Mouse (Mus musculus): ENCODE measurements around the gene Scrn2. TPM values are rescaled to one million over a fixed set of nuclear protein-coding genes. Genes with fewer than 3 reads are reported as not detected.
A peak's percentile ranks its signal among the peaks of the same experiment; 100 is the strongest.

Scrn2 gene
- polyA plus RNA-seq, 1 experiment from 2014 or later: 12.5 TPM

DNA sequence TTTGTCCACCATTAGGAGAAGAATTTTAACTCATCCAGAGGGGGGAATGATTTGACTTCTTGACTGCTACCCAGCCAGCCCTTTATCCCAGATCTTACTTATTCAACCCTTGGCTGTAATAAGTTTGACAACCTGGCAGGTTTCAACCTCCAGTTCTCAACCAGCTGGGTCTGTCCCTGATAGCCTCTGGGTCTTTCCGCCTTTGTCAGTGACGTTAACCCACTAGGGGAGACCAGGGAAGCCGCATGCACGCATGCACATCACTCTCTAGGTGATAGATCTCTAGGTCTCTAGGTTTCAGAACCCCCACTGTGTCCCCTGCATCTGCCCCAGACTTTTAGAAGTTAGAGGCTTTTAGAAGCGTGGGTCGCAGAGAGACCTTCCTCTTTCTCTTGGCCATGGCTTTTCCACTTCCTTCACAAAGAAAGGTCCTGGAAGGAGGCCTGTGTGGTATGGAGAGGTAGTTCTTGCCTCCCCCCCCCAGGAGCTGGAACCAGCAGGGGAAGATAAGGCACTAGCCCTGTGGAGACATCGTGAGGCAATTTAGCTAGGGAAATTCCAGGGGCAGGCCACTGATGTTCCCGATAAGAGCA is 20.4 kb upstream of the Scrn2 start:
- Histone ChIP-seq H3K27ac (replicated peaks) (no peak overlapping the region), H3K27me3 (ENCODE audit: control insufficient read depth, insufficient read depth, low read length) (no peaks in the 10 kb centered on the region), H3K9me3 (ENCODE audit: control insufficient read depth, low read length) (no peaks in the 10 kb centered on the region), H3K36me3 (ENCODE audit: control insufficient read depth, insufficient read depth, low read length) (no peaks in the 10 kb centered on the region), H3K4me3 (ENCODE audit: low read depth, low read length) (no peak overlapping the region), H3K4me2 (replicated peaks; ENCODE audit: low read depth) (no peak overlapping the region), H3K4me1 (replicated peaks; ENCODE audit: control insufficient read depth, insufficient read depth) (no peaks in the 10 kb centered on the region; the same call in 1 of the 2 replicates), H3K9ac (ENCODE audit: low read length) (no peak overlapping the region)
- ATAC-seq (ENCODE audit: low FRiP score, low TSS enrichment): no peak
- DNase-seq (ENCODE audit: low spot score): no peak
- TF ChIP-seq EP300 (optimal IDR thresholded peaks at IDR 0.05) (no peak), CTCF (IDR thresholded peaks at IDR 0.05; ENCODE audit: low read depth) (no peak)
- WGBS: 53% methylated on average over 8 of the region's 8 CpGs

DNA sequence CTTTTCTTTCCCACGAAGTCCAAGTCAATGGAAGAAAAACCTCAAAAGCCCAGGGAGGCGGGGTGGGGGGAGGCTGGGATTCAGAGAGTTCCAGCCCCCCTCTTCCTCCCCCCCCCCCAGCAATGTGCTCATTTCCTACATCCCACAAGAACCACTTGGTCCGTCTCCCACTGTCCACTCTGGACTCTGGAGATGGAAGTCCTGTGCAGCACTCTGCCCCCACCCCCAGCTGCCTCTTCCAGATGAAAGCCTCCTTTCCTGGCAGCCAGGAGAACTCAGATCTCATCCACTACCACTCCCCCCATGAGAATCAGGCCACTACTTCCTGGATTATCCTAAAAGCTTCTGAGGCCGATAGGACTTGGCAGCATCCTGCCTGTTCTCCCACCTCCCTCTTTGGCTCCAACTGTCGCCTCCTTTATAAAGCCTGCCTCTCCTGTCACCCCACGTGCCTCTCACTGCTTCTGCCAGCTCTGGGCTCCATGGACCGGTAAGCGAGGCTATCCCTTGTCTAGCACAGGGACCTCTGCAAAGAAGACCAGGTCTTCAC is 16.5 kb upstream of the Scrn2 start, which contains the start of gene Sp6:
Gene Sp6, plus strand, starts transcription at position 274 of the 550 bp plus-strand sequence.
- H3K4me1 ChIP-seq (replicated peaks; ENCODE audit: control insufficient read depth, insufficient read depth): no peaks in the 10 kb centered on the region; the same call in 1 of the 2 replicates
- H3K36me3 ChIP-seq (ENCODE audit: control insufficient read depth, insufficient read depth, low read length): no peaks in the 10 kb centered on the region
- H3K27ac ChIP-seq (replicated peaks): no peak within 1 kb of the TSS
- H3K4me3 ChIP-seq (ENCODE audit: low read depth, low read length): no peak within 1 kb of the TSS
- no peak for TF ChIP-seq CTCF (IDR thresholded peaks at IDR 0.05; ENCODE audit: low read depth)
- no peak for TF ChIP-seq EP300 (optimal IDR thresholded peaks at IDR 0.05)
- no peak within 1 kb of the TSS for H3K9ac ChIP-seq (ENCODE audit: low read length)
- no peak within 1 kb of the TSS for H3K4me2 ChIP-seq (replicated peaks; ENCODE audit: low read depth)
- ATAC-seq (ENCODE audit: low FRiP score, low TSS enrichment): no peak
- DNase-seq (ENCODE audit: low spot score): no peak
- H3K9me3 ChIP-seq (ENCODE audit: control insufficient read depth, low read length): no peaks in the 10 kb centered on the region
- WGBS: 27% methylated on average over 8 of the region's 8 CpGs
- peaks cover 3% of the 10 kb centered on the region; the same call in 1 of the 2 replicates for H3K27me3 ChIP-seq (ENCODE audit: control insufficient read depth, insufficient read depth, low read length)

DNA sequence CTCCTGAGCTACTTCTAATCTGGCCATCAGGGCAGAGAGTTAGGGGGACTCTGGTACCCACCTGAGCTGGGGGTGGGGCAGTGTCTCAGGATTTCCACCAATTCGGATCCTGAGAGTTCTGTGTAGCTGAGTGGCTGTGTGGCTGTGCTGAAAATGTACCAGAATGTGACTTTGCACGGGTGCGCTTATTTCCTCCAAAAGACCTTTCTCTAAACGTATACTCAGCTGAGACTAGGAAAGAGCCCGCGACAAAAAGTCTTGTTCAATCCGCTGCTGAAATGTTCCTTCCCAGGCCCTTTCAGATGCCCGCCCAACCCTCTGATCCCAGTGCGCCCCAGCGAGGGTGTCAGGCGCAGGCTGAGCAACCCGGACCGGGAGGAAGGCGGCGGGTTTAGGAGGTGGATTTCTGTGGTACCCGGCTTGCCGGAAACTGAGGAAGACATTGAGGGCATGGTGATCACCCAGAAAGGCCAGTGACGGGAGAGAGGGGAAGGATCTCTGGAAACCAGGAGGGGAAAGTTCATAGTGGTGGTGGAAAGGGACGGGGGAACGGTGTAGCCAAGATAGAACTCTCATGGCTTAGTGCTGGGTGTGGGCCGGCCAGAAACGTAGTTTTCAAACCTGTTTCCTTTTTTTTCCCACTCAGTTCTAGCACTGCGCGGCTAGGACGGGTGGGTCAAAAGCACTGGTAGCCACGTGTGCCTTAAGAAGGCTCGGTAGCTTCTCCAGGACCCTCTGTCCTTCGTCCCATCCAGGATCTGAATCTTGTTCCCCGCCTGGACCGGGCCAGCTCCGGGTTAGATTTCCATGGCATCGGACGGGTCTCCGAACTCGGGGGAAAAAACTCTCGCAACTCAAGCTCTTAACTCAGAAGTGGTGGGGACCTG is 11.8 kb upstream of the Scrn2 start:
- ATAC-seq (ENCODE audit: low FRiP score, low TSS enrichment): no peak
- peaks cover 5% of the 10 kb centered on the region; the same call in 1 of the 2 replicates for H3K27me3 ChIP-seq (ENCODE audit: control insufficient read depth, insufficient read depth, low read length)
- peak overlapping the region; percentile 61; the same call in 1 of the 2 replicates for H3K9ac ChIP-seq (ENCODE audit: low read length)
- TF ChIP-seq CTCF (IDR thresholded peaks at IDR 0.05; ENCODE audit: low read depth) (no peak), EP300 (optimal IDR thresholded peaks at IDR 0.05) (no peak)
- H3K4me1 ChIP-seq (replicated peaks; ENCODE audit: control insufficient read depth, insufficient read depth): peaks cover 2% of the 10 kb centered on the region; the same call in 1 of the 2 replicates
- H3K9me3 ChIP-seq (ENCODE audit: control insufficient read depth, low read length): no peaks in the 10 kb centered on the region
- no peak for DNase-seq (ENCODE audit: low spot score)
- H3K4me2 ChIP-seq (replicated peaks; ENCODE audit: low read depth): peak overlapping the region; percentile 57
- 3% methylated on average over 36 of the region's 36 CpGs for WGBS
- no peaks in the 10 kb centered on the region for H3K36me3 ChIP-seq (ENCODE audit: control insufficient read depth, insufficient read depth, low read length)
- H3K4me3 ChIP-seq (ENCODE audit: low read depth, low read length): peak overlapping the region; percentile 45
- H3K27ac ChIP-seq (replicated peaks): no peak overlapping the region; the same call in 1 of the 2 replicates

DNA sequence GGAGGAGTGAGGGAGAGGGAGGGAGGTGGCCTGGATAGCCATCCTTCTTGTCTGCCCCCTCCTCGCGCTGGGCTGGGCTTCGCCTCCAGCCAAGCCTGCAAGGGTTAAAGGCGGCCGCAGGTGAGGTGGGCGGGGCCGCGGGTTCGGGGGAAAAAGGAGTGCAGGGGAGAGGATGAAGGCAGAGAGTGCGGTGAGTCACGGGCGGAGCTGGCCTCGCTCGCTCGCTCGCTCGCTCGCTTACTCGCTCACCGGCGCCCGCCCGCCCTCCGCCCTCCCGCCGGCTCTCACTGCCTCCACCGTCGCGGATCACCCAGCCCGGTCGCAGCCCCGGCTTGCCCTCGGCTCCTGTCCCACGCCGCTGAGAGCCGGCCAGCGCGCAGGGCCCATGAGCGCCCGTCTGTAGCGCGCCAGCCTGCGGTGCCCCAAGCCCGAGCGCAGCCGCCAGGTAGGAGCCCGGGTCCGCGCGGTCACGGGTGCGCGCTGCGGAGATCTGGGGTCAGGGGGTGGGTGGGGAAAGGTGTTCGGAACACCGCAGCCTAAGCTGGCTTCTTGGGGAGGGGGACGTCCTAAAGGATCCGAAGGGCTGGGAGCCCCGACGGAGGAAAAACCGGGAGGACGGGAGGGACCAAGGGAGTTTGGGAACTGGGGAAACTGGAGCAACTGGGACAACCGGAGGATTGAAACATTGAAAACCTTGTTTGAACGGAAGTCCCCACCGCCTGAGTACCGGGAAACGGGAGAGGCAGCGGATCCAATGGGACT is 11.0 kb upstream of the Scrn2 start:
- no peak for TF ChIP-seq CTCF (IDR thresholded peaks at IDR 0.05; ENCODE audit: low read depth)
- no peak for TF ChIP-seq EP300 (optimal IDR thresholded peaks at IDR 0.05)
- Histone ChIP-seq H3K4me2 (replicated peaks; ENCODE audit: low read depth) (peak overlapping the region; percentile 57), H3K27me3 (ENCODE audit: control insufficient read depth, insufficient read depth, low read length) (peaks cover 5% of the 10 kb centered on the region; the same call in 1 of the 2 replicates), H3K27ac (replicated peaks) (peak overlapping the region; percentile 86), H3K9ac (ENCODE audit: low read length) (peak overlapping the region; percentile 61), H3K4me1 (replicated peaks; ENCODE audit: control insufficient read depth, insufficient read depth) (0 out of 2 replicates have a peak, but pooled peaks cover 2% of the 10 kb centered on the region), H3K4me3 (ENCODE audit: low read depth, low read length) (peak overlapping the region; percentile 45), H3K9me3 (ENCODE audit: control insufficient read depth, low read length) (no peaks in the 10 kb centered on the region), H3K36me3 (ENCODE audit: control insufficient read depth, insufficient read depth, low read length) (no peaks in the 10 kb centered on the region)
- under 1% methylated on average over 54 of the region's 68 CpGs for WGBS
- peak; percentile 54 for DNase-seq (ENCODE audit: low spot score)
- peak; percentile 15; the same call in 1 of the 2 replicates for ATAC-seq (ENCODE audit: low FRiP score, low TSS enrichment)

DNA sequence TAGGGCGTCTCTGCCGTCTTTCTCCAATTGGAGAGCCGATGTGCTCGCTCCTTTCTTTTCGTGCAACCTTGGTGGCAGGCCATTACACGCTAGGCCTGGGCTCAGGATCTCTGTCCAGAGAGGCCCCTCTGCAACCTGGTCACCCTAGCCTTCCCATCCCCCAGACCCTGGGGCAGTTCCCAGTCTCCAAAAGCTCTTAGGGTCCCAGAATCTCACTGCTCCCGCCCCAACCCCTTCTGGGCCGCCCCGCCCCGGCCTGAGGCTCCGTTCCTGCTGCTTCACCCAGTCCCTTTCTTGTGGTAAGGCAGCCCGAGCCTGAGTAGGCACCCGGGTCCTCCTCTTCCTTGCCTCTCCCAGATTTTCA is 10.4 kb upstream of the Scrn2 start:
- H3K27ac ChIP-seq (replicated peaks): peak overlapping the region; percentile 63
- peak; percentile 23 for DNase-seq (ENCODE audit: low spot score)
- no peak; the same call in 1 of the 2 replicates for ATAC-seq (ENCODE audit: low FRiP score, low TSS enrichment)
- 0 out of 2 replicates have a peak, but pooled peaks cover 2% of the 10 kb centered on the region for H3K4me1 ChIP-seq (replicated peaks; ENCODE audit: control insufficient read depth, insufficient read depth)
- H3K9me3 ChIP-seq (ENCODE audit: control insufficient read depth, low read length): no peaks in the 10 kb centered on the region
- peaks cover 5% of the 10 kb centered on the region; the same call in 1 of the 2 replicates for H3K27me3 ChIP-seq (ENCODE audit: control insufficient read depth, insufficient read depth, low read length)
- H3K9ac ChIP-seq (ENCODE audit: low read length): peak overlapping the region; percentile 18
- H3K4me2 ChIP-seq (replicated peaks; ENCODE audit: low read depth): peak overlapping the region; percentile 57
- no peak for TF ChIP-seq CTCF (IDR thresholded peaks at IDR 0.05; ENCODE audit: low read depth)
- TF ChIP-seq EP300 (optimal IDR thresholded peaks at IDR 0.05): no peak
- peak overlapping the region; percentile 45 for H3K4me3 ChIP-seq (ENCODE audit: low read depth, low read length)
- 15% methylated on average over 13 of the region's 13 CpGs for WGBS
- no peaks in the 10 kb centered on the region for H3K36me3 ChIP-seq (ENCODE audit: control insufficient read depth, insufficient read depth, low read length)
